Mouse (Mus musculus) erythroblast, embryonic 14.5 days (primary cell): Measurements from ENCODE around the gene Vti1a. TPM values are rescaled to one million over a fixed set of nuclear protein-coding genes. Genes with fewer than 3 reads are reported as not detected.

Source experiments
- H3K27me3 ChIP-seq: 2 replicates; pipeline ENCODE4 v1.6.1; 2012; ENCODE audit warnings: inconsistent platforms; ENCODE audit not compliant: control insufficient read depth
- H3K36me3 ChIP-seq: 2 replicates; pipeline ENCODE4 v1.6.1; 2012; ENCODE audit warnings: mild to moderate bottlenecking, inconsistent platforms; ENCODE audit not compliant: control insufficient read depth
- H3K4me1 ChIP-seq: 2 replicates; pipeline ENCODE4 v1.6.1; 2012; ENCODE audit warnings: inconsistent platforms; ENCODE audit not compliant: control insufficient read depth
- H3K4me3 ChIP-seq: replicated peaks from 2 replicates; pipeline ENCODE3; 2012; ENCODE audit warnings: moderate library complexity, mild to moderate bottlenecking, inconsistent platforms
- H3K9me3 ChIP-seq: 2 replicates; pipeline ENCODE4 v1.6.1; 2012; ENCODE audit warnings: low read length, inconsistent platforms, mixed read lengths; ENCODE audit not compliant: control insufficient read depth
- GATA1 ChIP-seq: IDR thresholded peaks from 2 replicates; pipeline ENCODE4 v1.6.1; 2012; ENCODE audit warnings: low read length, inconsistent platforms, mixed read lengths
- TAL1 ChIP-seq: IDR thresholded peaks from 3 replicates; pipeline ENCODE4 v1.6.1; 2012; ENCODE audit warnings: low read length, inconsistent platforms, mixed read lengths
- polyA plus RNA-seq: library from polyadenylated mRNA; stranded (reverse); fragments of >175 nt; gene quantifications from 2 replicates; pipeline ENCODE4 v1.2.3, GENCODE M21; 2012

Vti1a gene
- polyA plus RNA-seq, 1 experiment: 1.0 TPM

- TF ChIP-seq GATA1 (no peak), TAL1 (no peak)
- no peaks in the 10 kb centered on the region for H3K9me3 ChIP-seq
- no peaks in the 10 kb centered on the region for H3K27me3 ChIP-seq
- no peak overlapping the region for H3K4me3 ChIP-seq
- H3K4me1 ChIP-seq: no peaks in the 10 kb centered on the region; the same call in 1 of the 2 replicates
- H3K36me3 ChIP-seq: peaks cover 26% of the 10 kb centered on the region
These were observed 192.9 kb downstream of the Vti1a start for GRCm38 (mm10) chr19:55508965-55509364.

- no peaks in the 10 kb centered on the region; the same call in 1 of the 2 replicates for H3K4me1 ChIP-seq
- TF ChIP-seq GATA1: no peak
- no peak for TF ChIP-seq TAL1
- no peak overlapping the region for H3K4me3 ChIP-seq
- H3K9me3 ChIP-seq: no peaks in the 10 kb centered on the region
- peaks cover 22% of the 10 kb centered on the region for H3K36me3 ChIP-seq
- no peaks in the 10 kb centered on the region for H3K27me3 ChIP-seq
These were observed 193.5 kb downstream of the Vti1a start for GRCm38 (mm10) chr19:55509618-55510017.

- no peaks in the 10 kb centered on the region for H3K9me3 ChIP-seq
- H3K27me3 ChIP-seq: no peaks in the 10 kb centered on the region
- H3K36me3 ChIP-seq: no peaks in the 10 kb centered on the region; the same call in 1 of the 2 replicates
- no peaks in the 10 kb centered on the region for H3K4me1 ChIP-seq
- TF ChIP-seq GATA1 (no peak), TAL1 (no peak)
- no peak overlapping the region for H3K4me3 ChIP-seq
These were observed 197.8 kb downstream of the Vti1a start for GRCm38 (mm10) chr19:55513941-55514340.

- Histone ChIP-seq H3K4me1 (peaks cover 6% of the 10 kb centered on the region; the same call in 1 of the 2 replicates), H3K4me3 (no peak overlapping the region), H3K27me3 (no peaks in the 10 kb centered on the region), H3K36me3 (peaks cover 4% of the 10 kb centered on the region), H3K9me3 (no peaks in the 10 kb centered on the region)
- TF ChIP-seq TAL1: no peak
- no peak for TF ChIP-seq GATA1
These were observed 204.1 kb downstream of the Vti1a start for GRCm38 (mm10) chr19:55520236-55520635.

- H3K4me1 ChIP-seq: peaks cover 6% of the 10 kb centered on the region; the same call in 1 of the 2 replicates
- no peaks in the 10 kb centered on the region for H3K9me3 ChIP-seq
- TF ChIP-seq GATA1 (no peak), TAL1 (no peak)
- peaks cover 4% of the 10 kb centered on the region for H3K36me3 ChIP-seq
- no peaks in the 10 kb centered on the region for H3K27me3 ChIP-seq
- H3K4me3 ChIP-seq: no peak overlapping the region
These were observed 207.2 kb downstream of the Vti1a start for GRCm38 (mm10) chr19:55523340-55523739.

GRCm38 (mm10) chr19:55524385-55524784, 208.3 kb downstream of the Vti1a start:
- Histone ChIP-seq H3K36me3 (peaks cover 4% of the 10 kb centered on the region), H3K27me3 (no peaks in the 10 kb centered on the region), H3K4me1 (peaks cover 6% of the 10 kb centered on the region; the same call in 1 of the 2 replicates), H3K4me3 (no peak overlapping the region), H3K9me3 (no peaks in the 10 kb centered on the region)
- TF ChIP-seq GATA1 (no peak), TAL1 (no peak)

GRCm38 (mm10) chr19:55525056-55525455, 209.0 kb downstream of the Vti1a start:
- no peaks in the 10 kb centered on the region for H3K9me3 ChIP-seq
- H3K4me3 ChIP-seq: no peak overlapping the region
- TF ChIP-seq GATA1: no peak
- TF ChIP-seq TAL1: no peak

GRCm38 (mm10) chr19:55526717-55527235, 210.7 kb downstream of the Vti1a start:
- H3K27me3 ChIP-seq: no peaks in the 10 kb centered on the region
- no peak overlapping the region for H3K4me3 ChIP-seq
- peaks cover 4% of the 10 kb centered on the region; the same call in 1 of the 2 replicates for H3K4me1 ChIP-seq
- no peak for TF ChIP-seq GATA1
- TF ChIP-seq TAL1: no peak
- H3K9me3 ChIP-seq: no peaks in the 10 kb centered on the region
- peaks cover 4% of the 10 kb centered on the region for H3K36me3 ChIP-seq

More at GRCm38 (mm10) chr19:55525056-55525455, 209.0 kb downstream of the Vti1a start:
- Histone ChIP-seq H3K27me3 (no peaks in the 10 kb centered on the region), H3K4me1 (peaks cover 6% of the 10 kb centered on the region; the same call in 1 of the 2 replicates), H3K36me3 (peaks cover 4% of the 10 kb centered on the region)

GRCm38 (mm10) chr19:55530041-55530440, 213.9 kb downstream of the Vti1a start:
- H3K36me3 ChIP-seq: no peaks in the 10 kb centered on the region
- H3K4me1 ChIP-seq: no peaks in the 10 kb centered on the region
- H3K27me3 ChIP-seq: no peaks in the 10 kb centered on the region
- TF ChIP-seq GATA1: no peak
- TF ChIP-seq TAL1: no peak
- no peak overlapping the region for H3K4me3 ChIP-seq
- no peaks in the 10 kb centered on the region for H3K9me3 ChIP-seq
